Mouse (Mus musculus): ENCODE measurements around the gene Sptssa.

Gene Sptssa

DNA sequence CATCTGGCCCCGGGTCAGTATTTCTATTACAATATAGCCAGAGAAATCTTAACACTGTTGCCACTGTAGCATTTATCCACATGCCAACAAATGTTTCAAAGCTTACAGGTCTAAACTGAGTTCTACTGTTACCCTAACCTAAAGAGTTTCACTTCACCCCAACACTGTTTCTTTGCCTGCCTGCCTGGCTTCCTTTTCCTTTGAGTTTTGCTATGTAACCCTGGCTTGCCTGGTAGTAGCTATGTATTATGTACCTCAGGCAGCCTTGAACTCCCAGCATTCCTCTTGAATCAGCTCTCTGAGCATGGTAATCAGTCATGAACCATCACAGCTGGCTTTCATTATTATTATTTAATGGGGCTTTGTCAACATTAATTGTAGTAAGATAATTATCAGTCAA is 1.6 kb downstream of the Sptssa start:
- DNase-seq: no peak

- no peak for DNase-seq
Measured at GRCm38 (mm10) chr12:54654141-54654540, 2.2 kb downstream of the Sptssa start.

DNA sequence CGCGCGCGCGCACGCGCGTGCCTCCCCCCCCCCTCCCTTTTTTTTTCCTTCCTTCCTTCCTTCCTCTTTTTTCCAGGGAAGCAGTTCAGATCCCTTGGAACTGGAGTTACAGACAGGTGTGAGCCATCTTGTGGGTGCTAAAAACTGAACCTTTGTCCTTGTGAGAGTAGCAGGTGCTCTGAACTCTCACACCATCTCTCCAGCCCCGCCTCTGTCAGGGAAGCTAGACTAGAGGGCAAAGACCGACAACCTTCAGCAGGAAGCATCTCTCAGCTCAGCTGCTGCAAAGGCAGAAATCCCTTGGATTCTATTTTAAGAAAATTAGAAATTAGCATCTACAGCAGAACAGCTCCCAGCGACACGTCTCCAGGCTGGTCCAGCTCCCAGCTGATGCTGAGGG is 4.0 kb downstream of the Sptssa start:
- DNase-seq: peak; percentile 41

GRCm38 (mm10) chr12:54651820-54652219 is 4.6 kb downstream of the Sptssa start:
- peak; percentile 14 for DNase-seq

- no peak for DNase-seq
Measured at GRCm38 (mm10) chr12:54651158-54651557, 5.2 kb downstream of the Sptssa start.

- DNase-seq: peak; percentile 35
Measured at GRCm38 (mm10) chr12:54644947-54645346, 11.4 kb downstream of the Sptssa start.

DNA sequence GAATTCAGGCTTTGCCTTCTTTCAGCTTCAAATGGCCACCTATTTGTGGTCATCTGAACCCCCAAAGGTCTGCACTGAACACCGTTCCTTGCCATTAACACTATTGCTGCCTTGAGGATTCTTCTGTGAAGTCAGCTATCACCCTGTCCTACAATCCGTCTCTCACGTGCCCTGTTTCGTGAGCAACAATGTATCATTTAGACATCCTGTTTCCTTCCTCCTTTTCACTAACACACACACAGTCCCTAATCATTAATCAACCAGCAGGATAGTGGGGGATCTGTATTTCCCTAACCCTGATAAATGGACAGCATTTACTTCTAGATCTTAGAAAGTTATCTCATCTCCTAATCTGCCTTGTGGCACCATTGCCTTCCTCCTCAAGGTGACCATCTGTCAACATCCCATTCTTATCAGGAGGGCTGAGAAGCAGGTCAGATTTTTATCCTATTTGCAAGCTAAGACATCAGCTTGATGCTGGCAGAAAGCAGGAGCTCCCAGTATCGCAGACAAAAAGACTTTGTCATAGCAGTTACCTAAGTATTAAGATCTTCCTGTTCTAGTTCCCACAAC is 13.0 kb downstream of the Sptssa start:
- no peak for DNase-seq

- no peak for DNase-seq
Measured at GRCm38 (mm10) chr12:54641374-54641773, 15.0 kb downstream of the Sptssa start.

GRCm38 (mm10) chr12:54640259-54640658 is 16.1 kb downstream of the Sptssa start:
- DNase-seq: no peak

- no peak for DNase-seq
Measured at GRCm38 (mm10) chr12:54637033-54637432, 19.3 kb downstream of the Sptssa start.

- DNase-seq: no peak
Measured at GRCm38 (mm10) chr12:54632141-54632540, 24.2 kb downstream of the Sptssa start.

- no peak for DNase-seq
Measured at GRCm38 (mm10) chr12:54621942-54622341, 34.4 kb downstream of the Sptssa start.

DNA sequence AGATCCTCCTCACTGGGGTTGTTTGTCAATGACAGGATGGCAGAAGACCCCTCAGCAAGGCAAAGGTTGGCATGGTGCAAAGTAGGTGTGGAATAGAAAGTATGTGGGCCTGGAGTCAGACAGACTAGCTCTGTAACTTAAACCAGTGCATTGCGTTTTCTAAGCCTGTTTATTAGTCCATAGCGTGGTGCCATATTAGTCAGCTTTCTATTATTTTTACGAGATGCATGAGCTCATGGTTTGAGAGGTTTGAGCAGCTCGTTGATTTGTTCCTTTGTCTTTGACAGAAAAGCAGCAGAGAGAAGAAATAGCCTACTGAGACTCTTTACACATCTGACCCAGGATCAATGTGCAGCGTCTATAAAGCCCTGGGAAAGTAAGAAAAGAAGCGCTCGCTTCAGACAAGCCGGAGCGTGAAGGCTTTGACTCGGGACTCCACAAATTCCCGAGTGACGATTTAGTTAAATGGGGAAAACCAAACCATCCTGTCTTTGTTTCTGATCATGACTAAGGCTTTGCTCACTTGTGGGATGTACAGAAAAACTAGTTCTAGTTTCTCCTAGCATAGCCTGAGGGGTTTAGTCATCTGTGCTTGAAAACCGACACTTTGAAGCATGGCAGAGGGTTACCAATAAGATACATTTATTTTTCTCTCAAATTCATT is 36.2 kb downstream of the Sptssa start:
- DNase-seq: no peak

- no peak for DNase-seq
Measured at GRCm38 (mm10) chr12:54608988-54609387, 47.4 kb downstream of the Sptssa start.

- DNase-seq: no peak
Measured at GRCm38 (mm10) chr12:54605203-54605602, 51.2 kb downstream of the Sptssa start.

GRCm38 (mm10) chr12:54603542-54604167 is 52.7 kb downstream of the Sptssa start:
- no peak for DNase-seq

DNA sequence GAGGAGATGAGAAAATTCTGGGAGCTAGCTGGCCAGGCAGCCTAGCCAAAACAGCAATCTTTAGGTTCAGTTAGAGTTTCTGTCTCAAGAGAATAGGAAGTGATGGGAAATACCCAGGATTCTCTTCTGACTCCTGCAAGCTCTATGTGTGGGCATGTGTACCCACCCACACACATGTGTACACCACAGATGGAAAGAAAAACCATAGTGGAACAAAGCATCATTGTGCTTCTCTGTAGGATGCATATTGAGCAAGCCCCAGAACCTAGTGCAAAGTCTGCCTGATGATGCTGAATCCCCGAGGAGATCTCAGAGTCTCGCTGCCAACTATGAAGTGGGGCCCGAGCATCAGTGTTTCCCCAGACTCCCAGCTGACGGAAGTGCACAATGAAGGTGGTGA is 55.9 kb downstream of the Sptssa start:
- no peak for DNase-seq

- no peak for DNase-seq
Measured at GRCm38 (mm10) chr12:54598358-54598757, 58.0 kb downstream of the Sptssa start.

GRCm38 (mm10) chr12:54596715-54597114 is 59.7 kb downstream of the Sptssa start:
- no peak for DNase-seq
